Mouse (Mus musculus): ENCODE measurements around the gene Sc5d.

DNA sequence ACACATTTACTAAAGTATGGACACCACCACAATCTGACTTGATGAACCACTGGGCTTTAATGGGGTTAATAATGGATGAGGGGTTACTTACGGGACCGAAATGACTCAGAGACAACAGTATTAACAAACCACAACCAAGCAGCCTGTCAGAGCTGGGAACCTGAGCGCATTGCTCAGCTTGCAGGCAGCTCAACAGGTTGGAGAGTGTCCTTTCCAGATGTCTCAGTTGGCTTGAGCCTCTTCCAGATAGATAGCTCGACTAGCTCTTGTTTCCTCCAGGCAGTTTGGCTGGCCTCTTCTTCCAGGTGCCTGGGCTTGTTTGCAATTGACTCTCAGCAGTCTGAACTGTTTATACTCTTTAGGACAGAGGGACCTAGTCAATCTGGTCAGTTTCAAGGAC is 8.6 kb upstream of the Sc5d start:
- TF ChIP-seq CTCF (IDR thresholded peaks at IDR 0.05; ENCODE audit: low read depth), result no peak
- no peak for TF ChIP-seq EP300 (IDR thresholded peaks at IDR 0.05; ENCODE audit: low read depth)

All from heart, postnatal 0 days (tissue).